Mouse (Mus musculus) urinary bladder, postnatal 14 days (tissue): ENCODE measurements around the gene Fndc7.
"Not testable (repeated sequence)": the region's sequence is repeated elsewhere in the genome, so short reads cannot be mapped to it uniquely, and the experiment has no call there.

Experiments used
- DNase-seq: peaks from one replicate; pipeline ENCODE4 v3.0.0; 2021; ENCODE audit warnings: low spot score

Gene Fndc7

DNA sequence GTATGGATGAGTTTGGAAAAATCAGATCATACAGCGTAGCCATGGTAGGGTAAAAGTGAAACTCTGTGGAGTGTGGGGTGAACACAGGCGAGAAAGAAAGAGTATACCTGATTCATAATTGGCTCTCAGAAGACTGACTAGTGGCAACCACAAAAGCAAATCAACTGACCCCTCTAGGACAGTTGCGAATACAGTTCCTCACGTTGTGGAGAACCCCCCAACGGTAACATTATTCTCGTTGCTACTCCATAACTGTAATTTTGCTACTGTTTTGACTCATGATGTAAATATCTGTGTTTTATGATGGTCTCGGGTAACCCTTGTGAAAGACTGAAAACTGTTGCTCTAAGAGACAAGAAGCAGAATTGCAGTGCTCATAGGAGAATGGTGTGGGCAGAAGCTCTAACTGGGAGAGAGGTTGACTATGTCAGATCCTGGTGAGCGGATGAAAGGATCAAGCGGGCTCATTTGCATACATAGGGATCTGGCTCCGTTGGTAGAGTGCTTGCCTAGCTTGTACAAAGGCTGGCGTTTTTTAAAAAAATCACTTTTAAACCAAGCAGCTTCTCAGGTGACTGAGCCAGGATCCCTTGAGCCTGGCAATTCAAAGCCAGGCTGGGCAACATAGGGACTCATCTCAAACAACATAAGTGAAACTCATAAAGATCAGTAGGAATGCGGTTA is 2.7 kb downstream of the Fndc7 start:
- DNase-seq: no peak

DNA sequence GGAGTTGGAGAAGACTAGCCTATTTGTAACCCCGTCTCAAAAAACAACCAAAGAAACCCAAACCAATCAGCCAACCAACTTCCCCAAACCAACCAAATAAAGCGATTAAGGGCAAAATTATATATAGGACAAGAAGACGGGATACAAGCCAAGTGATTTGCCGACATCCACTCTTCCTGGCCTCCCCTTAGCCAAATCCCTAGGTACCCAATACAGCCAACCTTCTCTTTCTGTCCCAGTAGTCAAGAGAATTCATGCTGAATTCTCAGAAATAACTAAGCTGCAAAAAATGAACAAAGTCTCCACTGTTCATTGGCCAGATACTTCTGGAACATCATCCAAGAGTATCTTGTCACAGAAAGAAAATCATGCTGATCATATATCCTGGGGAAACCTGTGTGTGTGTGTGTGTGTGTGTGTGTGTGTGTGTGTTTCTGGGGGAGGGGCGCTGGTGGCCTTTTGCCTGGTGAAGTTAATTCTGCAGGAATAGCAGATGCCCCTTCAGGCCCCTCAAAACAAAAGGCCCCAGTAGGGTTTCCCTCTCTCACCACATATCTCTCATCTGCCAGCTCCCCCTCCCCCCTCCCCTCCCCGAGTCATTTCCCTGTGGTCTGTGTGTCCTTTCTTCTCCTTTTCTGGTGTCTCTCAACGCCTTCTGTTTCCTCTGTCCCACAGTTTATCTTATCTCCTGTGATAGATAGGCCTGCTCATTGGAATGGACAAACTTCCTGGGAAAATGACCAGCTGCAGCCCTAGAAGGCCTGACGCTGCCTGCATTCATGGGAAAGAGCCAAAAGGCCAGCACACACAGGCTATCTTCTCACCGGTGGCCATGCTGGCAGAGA is 3.9 kb downstream of the Fndc7 start:
- DNase-seq: no peak

DNA sequence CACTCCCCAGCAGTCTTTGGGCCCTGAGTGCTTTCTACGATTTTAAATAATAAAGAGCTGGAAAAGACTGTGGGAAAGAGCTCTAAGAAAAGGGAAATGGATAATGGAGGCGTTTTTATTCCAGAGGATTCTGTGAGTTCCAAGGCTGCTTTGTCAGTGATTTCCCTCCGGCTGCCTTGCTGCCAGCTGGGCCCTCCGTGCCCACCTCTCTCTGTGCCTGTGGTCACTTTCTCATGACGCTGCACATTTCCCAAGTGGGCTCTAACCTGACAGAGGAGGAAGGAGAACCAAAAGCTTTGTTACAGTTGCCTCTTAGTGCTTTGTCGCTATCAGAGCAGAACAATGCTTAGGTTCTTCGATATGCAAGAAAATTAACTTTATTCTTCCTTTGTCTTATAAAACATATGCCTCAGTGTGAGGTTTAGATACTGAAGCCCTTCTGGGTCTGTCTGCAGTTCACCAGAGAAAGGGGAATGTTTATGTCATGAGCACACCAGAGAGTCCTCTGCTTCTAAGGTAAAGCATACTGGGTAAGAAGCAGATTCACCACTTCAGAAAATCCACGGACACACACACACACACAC is 5.0 kb downstream of the Fndc7 start:
- no peak for DNase-seq

DNA sequence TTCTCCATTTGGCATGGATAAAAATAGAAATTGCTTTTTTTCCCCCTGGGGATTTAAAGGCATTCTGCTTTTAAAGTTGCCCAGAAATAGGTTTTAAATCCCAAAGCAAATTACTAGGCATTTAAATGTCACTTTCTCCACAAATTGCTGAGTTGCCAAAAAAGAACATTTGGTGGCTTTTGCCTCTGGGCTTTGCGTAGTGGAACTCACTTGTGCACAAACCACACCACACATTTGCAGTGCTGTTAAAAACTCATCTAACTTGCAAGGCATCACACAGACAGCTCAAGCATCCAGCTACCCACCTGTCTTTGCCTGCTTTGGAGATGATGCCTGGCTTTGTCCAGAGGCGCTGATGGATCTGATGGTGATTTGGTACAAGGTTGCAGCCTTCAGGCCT is 6.7 kb downstream of the Fndc7 start:
- DNase-seq: no peak

DNA sequence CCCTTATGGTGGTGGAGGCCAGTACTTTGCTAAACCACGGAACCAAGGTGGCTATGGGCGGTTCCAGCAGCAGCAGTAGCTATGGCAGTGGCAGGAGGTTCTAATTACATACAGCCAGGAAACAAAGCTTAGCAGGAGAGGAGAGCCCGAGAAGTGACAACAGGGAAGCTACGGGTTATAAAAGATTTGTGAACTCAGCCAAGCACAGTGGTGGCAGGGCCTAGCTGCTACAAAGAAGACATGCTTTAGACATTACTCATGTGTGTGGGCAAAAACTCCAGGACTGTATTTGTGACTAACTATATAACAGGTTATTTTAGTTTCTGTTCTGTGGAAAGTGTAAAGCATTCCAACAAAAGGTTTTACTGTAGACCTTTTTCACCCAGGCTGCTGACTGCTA is 7.9 kb downstream of the Fndc7 start:
- DNase-seq: not testable (repeated sequence)

DNA sequence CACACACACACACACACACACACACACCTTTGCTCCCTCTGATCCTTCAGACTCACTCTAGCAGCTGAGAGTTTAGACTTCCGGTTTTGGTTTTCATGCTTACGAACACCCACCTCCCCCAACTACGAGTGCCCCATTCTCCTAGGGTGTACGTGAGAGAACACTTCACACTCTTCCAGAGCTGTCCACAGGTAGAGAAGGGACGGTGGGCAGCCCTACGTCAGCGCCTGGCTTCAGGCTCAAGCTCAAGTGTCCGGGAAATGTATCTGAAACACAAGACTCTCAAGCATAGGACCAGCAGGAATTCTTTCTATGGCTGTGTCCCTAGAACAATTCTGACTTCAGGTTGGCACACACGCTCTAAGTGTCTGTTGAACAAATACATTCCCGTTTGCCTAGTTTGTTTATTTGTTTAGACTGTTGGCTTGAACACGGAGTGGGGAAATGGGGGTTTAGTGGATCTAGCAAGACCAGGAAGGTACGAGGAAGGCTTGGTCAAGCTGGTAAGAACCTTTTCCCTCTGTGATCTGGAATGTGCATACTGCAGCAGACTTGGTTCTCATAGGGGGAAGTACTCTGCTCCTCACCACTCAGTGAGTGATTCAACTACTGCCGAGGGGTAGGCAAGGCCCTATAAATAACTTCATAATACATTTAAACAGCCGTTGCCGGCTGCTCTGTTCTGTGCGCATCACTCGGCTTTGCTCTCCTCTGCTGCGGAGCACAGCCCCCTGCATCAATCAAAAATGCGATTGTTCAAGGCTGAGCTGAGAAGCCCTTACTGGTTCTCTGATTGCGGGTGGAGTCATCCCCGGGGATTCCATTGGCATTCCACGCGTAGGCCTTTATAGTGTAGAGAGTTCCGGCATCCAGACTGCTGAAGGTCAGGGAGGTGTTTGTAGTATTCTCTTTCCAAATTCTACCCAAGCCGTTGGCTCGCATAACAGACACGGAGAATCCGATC is 9.0 kb downstream of the Fndc7 start:
- no peak for DNase-seq

DNA sequence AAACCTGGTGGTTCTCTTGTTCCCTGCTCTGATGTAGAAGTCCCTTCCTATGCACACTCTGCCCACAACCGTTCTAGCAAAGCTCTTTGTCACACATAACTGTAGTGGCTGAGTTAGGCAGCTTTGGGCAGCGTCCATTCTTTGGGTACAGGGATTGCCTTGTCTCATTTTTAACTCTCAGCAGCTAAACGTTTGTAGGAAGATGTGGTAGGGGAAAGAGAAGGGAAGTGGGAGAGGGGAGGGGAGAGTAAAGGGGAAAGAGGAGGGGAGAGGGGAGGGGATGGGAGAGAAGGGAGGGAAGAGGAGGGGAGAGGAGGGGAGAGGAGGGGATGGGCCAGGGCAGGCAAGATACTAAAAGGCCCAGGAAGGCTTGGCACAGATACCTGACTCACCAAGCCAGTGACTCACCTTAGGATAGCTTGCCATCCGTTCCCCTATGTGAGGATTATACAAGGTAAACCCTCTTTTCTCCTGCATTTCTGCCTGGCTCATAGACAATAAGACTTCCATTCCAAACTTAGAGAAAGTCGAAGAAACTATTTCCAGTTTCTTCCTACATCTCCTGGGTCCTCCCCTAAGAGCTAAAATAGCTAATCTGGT is 9.9 kb downstream of the Fndc7 start:
- no peak for DNase-seq

DNA sequence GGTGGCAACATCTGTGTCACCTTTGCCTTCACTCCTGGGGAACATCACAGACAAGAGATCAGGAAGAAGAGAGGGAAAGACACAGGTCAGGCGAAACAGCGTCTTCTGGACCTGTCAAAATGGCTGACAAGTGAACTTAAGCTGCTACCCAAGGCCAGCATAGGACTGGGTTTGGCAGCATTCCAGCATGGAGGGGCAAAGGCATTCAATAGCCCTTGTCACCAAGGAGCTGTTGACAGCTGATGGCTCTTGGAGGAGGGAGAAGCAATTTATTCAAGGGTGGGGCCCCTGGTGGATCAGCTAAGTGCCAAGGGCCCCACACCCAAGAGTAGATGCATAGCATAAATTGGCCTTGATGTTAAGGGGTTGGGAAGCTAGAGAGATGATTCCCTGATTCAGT is 10.7 kb downstream of the Fndc7 start:
- no peak for DNase-seq

DNA sequence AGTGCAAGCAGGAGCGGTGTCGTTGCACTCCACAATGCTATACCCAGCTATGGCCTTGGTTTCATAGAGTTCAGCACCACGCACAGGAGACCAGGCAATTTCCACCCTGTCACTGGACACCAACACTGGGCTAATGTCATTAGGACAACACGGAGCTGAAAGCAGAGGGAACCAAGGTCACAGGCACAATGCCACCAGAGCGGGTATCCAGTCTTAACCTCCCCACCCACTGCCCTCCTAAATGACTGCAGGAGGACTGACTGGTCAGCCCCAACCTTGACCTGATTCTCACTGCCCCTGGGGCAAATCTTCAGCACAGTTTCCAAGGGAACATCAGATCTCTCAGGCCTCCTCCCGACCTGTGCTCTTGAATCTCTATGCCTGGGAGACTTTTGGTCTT is 19.2 kb downstream of the Fndc7 start:
- no peak for DNase-seq

DNA sequence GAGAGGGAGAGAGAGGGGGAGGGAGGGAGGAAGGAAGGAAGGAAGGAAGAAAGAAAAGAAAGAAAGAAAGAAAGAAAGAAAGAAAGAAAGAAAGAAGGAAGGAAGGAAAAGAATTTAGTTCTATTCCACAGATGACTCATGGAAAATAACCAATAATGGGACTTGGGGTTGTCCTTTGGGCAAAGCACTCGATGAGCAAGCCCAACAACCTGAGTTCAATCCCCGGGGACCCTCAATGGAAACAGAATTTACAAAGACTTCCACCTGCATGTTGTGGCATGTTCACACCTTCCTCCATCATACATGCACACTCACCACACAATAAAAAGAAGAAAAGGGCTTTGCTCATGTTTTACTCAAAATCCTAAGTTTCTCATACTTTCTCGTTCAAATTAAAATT is 22.4 kb downstream of the Fndc7 start:
- no peak for DNase-seq

DNA sequence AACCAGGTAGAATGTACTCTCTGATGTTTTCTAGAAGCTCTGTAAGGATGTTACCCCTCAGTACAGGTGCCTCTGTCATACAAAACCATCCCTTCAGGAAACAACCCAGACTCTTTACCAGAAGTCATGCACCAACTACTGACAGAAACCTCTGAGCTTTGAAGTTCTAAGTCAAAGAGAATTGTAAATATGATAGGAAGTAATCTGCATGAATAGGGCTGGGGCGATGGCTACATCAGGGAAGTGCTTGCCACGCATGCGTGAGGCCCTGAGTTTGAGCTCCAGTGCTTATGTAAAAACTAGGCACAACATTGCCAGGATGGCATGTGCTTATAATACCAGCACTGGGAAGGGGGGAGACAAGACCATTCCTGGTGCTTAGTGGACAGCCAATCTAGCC is 24.1 kb downstream of the Fndc7 start:
- no peak for DNase-seq

DNA sequence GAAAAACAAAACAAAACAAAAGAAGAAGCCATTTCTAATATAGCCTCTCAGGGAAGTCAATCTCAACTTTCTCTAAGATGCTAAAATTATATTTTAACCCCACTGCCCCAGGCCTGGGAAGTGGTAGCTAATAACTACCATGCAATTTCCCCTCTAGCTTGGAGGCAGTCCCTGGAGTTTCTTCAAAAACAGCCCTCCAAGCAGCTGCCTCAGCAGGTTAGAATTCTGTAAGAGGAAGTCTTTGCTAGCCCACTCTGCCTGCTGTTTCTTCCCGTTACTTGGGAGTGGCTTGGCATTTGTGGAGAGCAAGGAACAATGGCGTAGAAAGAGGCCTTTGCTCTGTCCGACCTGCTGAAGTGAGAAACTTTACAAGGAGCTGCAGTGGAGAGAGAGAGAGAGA is 24.7 kb downstream of the Fndc7 start:
- no peak for DNase-seq

DNA sequence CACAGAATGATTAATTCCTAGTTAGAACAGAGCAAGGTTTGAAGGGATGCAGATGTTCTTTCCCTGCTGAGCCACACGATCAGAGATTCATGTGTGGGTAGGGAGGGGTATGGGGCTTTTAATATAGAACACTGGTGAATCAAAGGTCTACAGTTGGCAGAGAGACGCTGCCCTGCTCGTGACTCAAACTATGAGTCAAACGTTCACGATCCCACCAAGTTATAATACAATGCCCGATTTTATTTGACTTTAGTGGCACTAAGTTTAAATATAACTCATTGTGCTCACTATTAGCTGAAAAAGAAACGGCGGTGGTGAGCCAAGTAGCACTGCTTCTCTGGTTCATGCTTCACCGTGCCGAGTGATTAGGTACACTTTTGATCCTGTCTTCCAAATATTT is 26.7 kb downstream of the Fndc7 start:
- DNase-seq: no peak

DNA sequence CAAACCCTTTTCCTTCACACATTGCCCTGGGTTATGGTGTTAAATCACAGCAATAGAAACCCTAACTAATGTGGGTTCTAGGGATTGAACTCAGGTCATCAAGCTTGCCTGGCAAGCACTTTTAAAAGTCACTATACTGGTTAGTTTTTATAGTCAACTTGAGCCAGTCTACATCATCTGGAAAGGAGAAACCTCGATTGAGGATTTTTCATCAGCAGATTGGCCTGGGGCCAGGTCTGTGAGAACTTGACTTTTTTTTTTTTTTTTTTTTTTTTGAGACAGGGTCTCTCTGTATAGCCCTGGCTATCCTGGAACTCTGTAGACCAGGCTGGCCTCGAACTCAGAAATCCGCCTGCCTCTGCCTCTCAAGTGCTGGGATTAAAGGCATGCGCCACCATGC is 27.5 kb downstream of the Fndc7 start:
- not testable (repeated sequence) for DNase-seq

DNA sequence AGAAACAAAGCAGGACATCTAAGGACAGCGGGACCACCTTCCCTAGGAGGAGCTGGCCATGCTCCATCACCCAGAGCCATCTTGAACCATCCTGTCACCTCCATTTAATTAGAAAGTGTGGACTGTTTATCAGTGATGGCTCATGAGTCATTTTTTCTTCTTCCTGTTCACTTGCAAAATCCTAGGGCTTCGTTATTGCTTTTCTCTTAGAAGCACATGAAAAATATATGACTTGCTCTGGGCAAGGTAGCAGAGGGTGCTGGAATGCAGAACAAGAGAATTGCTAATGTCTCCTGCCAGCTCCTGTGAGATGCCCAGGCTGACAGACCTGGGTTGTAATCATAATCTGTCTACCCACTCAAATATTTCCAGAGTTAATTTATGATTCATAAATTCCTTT is 29.0 kb downstream of the Fndc7 start:
- DNase-seq: no peak

DNA sequence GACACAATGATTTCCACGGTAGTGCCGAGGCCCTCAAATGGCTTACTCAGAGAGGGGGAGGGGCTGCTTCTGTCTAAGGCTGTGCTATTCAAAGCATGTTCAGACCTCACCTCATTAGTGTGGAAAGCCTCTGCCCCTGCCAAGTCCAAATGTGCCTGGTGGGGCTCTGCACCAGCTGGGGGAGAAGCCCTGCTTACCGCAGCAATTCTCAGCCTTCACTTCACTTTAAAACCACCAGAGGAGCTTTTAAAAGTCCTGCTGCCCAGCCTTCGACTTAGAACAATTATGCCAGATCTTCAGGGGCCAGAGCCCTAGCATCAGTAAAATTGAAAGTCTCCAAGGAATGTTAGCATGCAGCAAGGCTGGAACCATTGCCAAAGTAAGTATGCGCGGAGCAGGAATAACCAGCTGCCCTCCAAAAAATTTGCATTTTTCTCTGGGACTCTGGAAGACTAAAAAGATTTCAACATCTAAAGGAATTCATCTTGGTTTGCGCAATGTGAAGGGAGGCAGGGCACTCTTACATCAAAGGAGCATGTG is 31.5 kb downstream of the Fndc7 start:
- DNase-seq: peak; percentile 50

DNA sequence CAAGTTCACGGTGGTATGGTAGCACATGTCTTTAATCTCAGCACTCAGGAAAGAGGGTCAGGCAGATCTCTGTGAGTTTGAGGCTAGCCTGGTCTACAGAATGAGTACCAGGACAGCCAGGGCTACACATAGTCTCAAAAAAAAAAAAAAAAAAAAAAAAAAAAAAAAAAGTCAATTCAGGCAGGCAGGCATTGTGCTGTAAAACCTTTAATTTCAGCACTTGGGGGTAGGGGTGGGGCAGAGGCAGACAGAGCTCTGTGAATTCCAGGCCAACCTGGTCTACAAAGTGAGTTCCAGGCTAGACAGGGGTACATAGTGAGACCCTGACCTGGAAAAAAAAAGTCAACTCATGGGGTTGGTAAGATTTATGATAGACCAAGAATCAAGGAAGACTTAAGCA is 32.1 kb downstream of the Fndc7 start:
- no peak for DNase-seq

DNA sequence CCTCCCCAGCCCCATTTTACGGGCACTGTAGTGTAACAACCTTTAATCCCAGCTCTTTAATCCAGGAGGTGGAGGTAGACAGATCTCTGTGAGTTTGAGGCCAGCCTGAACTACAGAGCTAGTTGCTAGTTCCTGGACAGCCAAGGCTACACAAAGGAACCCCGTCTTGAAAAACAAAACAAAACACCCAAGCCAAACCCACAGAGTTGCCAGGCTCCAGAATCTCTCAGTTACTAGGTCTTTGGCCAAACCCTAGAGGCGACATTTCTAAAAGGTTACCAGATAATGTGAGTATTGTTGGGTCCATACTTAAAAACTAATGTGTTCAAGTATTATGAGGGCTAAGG is 32.7 kb downstream of the Fndc7 start:
- DNase-seq: no peak

DNA sequence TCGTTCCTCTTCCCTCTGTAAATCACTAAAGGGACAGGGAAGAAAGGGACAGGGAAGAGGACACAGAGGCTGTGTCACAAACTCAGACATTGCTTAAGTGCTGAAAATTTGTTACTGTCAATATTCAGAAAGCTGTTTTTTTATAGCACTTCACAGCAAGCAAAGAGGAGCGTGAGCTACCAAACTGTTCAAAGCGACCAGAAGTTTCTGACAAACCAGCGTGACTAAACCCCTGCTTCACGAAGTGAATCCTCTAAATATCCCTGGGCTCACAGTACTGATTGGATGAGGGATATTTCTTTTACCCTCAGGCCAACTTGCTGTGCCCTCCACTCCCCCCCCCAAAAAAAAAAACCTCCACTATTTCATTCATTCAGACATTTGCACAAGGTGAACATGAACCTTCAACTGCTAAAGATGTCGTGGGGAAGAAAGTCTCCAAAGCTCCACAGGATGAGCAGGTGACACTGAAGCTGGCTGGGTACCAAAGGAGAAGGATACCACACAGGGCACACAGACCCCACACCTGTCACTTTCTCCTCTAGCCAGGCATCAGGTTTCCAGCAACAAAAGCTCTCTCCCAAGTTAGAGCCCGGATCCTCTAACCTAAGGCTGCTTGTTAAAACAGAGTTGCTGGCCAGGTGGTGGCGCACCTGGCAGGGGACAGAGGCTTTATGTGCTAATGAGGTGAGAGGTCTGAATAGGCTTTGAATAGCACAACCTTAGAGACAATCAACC is 33.3 kb downstream of the Fndc7 start:
- peak; percentile 49 for DNase-seq

DNA sequence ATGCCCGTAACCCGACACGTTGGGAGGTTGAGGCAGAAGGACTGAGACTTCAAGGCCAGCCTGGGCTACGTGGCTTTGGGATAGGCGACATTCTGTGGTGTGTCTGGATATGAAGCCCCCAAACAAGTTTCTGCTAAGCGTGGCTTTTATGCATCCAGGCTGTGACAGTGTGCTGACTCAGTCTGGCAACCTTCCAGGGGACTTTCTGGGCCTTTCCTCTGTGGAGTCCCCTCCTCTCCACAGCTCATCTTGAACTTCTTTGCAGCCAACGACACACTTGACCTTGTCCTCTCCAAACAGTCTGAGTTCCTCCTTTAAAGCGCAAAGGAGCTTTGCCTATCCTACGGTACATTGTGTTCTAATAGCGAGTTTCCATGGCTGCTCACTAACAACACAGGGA is 33.9 kb downstream of the Fndc7 start:
- peak; percentile 59 for DNase-seq

DNA sequence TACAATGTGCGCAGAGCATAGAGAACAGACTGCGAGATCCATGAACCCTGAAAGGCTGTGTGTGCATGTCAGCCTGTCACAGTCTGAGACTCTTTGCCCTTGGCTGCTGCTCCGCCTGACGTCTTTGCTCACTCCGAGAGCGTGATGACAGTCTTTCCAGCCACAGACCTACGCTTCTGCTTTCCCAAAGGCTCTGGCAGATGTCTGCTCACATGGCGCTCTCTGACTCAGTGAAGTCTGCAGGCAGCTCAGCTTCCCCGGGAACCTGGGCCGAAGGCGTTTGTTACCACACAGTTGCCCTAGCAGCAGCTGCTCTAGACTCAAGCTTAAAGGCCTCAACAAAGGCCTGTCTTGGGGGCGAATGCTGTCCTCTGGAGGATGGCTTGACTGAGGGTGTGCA is 34.4 kb downstream of the Fndc7 start:
- peak; percentile 29 for DNase-seq
